Mouse (Mus musculus): ENCODE measurements around the gene Cdk15. TPM values are rescaled to one million over a fixed set of nuclear protein-coding genes. Genes with fewer than 3 reads are reported as not detected.

The Cdk15 gene
- polyA plus RNA-seq, 1 experiment: not detected

GRCm38 (mm10) chr1:59268931-59269330, 12.2 kb downstream of the Cdk15 start:
- Histone ChIP-seq H3K27me3 (ENCODE audit: control insufficient read depth, insufficient read depth, low read length, poor library complexity, severe bottlenecking) (no peaks in the 10 kb centered on the region), H3K9me3 (replicated peaks; ENCODE audit: control insufficient read depth, insufficient read depth, low read length, poor library complexity, severe bottlenecking) (no peaks in the 10 kb centered on the region), H3K27ac (ENCODE audit: insufficient read depth, low read length) (no peak overlapping the region), H3K36me3 (ENCODE audit: control insufficient read depth, insufficient read depth, low read length, poor library complexity, severe bottlenecking) (no peaks in the 10 kb centered on the region), H3K4me1 (ENCODE audit: control insufficient read depth, insufficient read depth, low read length) (no peaks in the 10 kb centered on the region), H3K9ac (ENCODE audit: low read depth, poor library complexity, severe bottlenecking) (no peak overlapping the region), H3K4me3 (ENCODE audit: low read depth, low read length) (no peak overlapping the region)
- TF ChIP-seq CTCF (IDR thresholded peaks at IDR 0.05; ENCODE audit: low read depth, low read length) (no peak), POLR2A (IDR thresholded peaks at IDR 0.05; ENCODE audit: insufficient read depth, low read length) (no peak), EP300 (IDR thresholded peaks at IDR 0.05; ENCODE audit: insufficient read depth, low read depth, low read length) (no peak)

- H3K36me3 ChIP-seq (ENCODE audit: control insufficient read depth, insufficient read depth, low read length, poor library complexity, severe bottlenecking): no peaks in the 10 kb centered on the region
- H3K4me3 ChIP-seq (ENCODE audit: low read depth, low read length): no peak overlapping the region
- H3K9ac ChIP-seq (ENCODE audit: low read depth, poor library complexity, severe bottlenecking): no peak overlapping the region
- H3K9me3 ChIP-seq (replicated peaks; ENCODE audit: control insufficient read depth, insufficient read depth, low read length, poor library complexity, severe bottlenecking): no peaks in the 10 kb centered on the region
- no peak for TF ChIP-seq CTCF (IDR thresholded peaks at IDR 0.05; ENCODE audit: low read depth, low read length)
- TF ChIP-seq POLR2A (IDR thresholded peaks at IDR 0.05; ENCODE audit: insufficient read depth, low read length): no peak
- TF ChIP-seq EP300 (IDR thresholded peaks at IDR 0.05; ENCODE audit: insufficient read depth, low read depth, low read length): no peak
- no peaks in the 10 kb centered on the region for H3K27me3 ChIP-seq (ENCODE audit: control insufficient read depth, insufficient read depth, low read length, poor library complexity, severe bottlenecking)
- no peaks in the 10 kb centered on the region for H3K4me1 ChIP-seq (ENCODE audit: control insufficient read depth, insufficient read depth, low read length)
- no peak overlapping the region for H3K27ac ChIP-seq (ENCODE audit: insufficient read depth, low read length)
Measured at GRCm38 (mm10) chr1:59269466-59269865, 12.8 kb downstream of the Cdk15 start.

- Histone ChIP-seq H3K36me3 (ENCODE audit: control insufficient read depth, insufficient read depth, low read length, poor library complexity, severe bottlenecking) (no peaks in the 10 kb centered on the region), H3K27me3 (ENCODE audit: control insufficient read depth, insufficient read depth, low read length, poor library complexity, severe bottlenecking) (no peaks in the 10 kb centered on the region), H3K9ac (ENCODE audit: low read depth, poor library complexity, severe bottlenecking) (no peak overlapping the region), H3K4me3 (ENCODE audit: low read depth, low read length) (no peak overlapping the region), H3K9me3 (replicated peaks; ENCODE audit: control insufficient read depth, insufficient read depth, low read length, poor library complexity, severe bottlenecking) (no peaks in the 10 kb centered on the region), H3K27ac (ENCODE audit: insufficient read depth, low read length) (no peak overlapping the region), H3K4me1 (ENCODE audit: control insufficient read depth, insufficient read depth, low read length) (no peaks in the 10 kb centered on the region)
- TF ChIP-seq CTCF (IDR thresholded peaks at IDR 0.05; ENCODE audit: low read depth, low read length) (no peak), EP300 (IDR thresholded peaks at IDR 0.05; ENCODE audit: insufficient read depth, low read depth, low read length) (no peak), POLR2A (IDR thresholded peaks at IDR 0.05; ENCODE audit: insufficient read depth, low read length) (no peak)
Measured at GRCm38 (mm10) chr1:59269951-59270689, 13.4 kb downstream of the Cdk15 start.

- no peaks in the 10 kb centered on the region for H3K4me1 ChIP-seq (ENCODE audit: control insufficient read depth, insufficient read depth, low read length)
- H3K9ac ChIP-seq (ENCODE audit: low read depth, poor library complexity, severe bottlenecking): no peak overlapping the region
- H3K27me3 ChIP-seq (ENCODE audit: control insufficient read depth, insufficient read depth, low read length, poor library complexity, severe bottlenecking): no peaks in the 10 kb centered on the region
- TF ChIP-seq CTCF (IDR thresholded peaks at IDR 0.05; ENCODE audit: low read depth, low read length) (no peak), POLR2A (IDR thresholded peaks at IDR 0.05; ENCODE audit: insufficient read depth, low read length) (no peak), EP300 (IDR thresholded peaks at IDR 0.05; ENCODE audit: insufficient read depth, low read depth, low read length) (no peak)
- H3K4me3 ChIP-seq (ENCODE audit: low read depth, low read length): no peak overlapping the region
- no peaks in the 10 kb centered on the region for H3K9me3 ChIP-seq (replicated peaks; ENCODE audit: control insufficient read depth, insufficient read depth, low read length, poor library complexity, severe bottlenecking)
- H3K36me3 ChIP-seq (ENCODE audit: control insufficient read depth, insufficient read depth, low read length, poor library complexity, severe bottlenecking): no peaks in the 10 kb centered on the region
- no peak overlapping the region for H3K27ac ChIP-seq (ENCODE audit: insufficient read depth, low read length)
Measured at GRCm38 (mm10) chr1:59272189-59272588, 15.5 kb downstream of the Cdk15 start.

DNA sequence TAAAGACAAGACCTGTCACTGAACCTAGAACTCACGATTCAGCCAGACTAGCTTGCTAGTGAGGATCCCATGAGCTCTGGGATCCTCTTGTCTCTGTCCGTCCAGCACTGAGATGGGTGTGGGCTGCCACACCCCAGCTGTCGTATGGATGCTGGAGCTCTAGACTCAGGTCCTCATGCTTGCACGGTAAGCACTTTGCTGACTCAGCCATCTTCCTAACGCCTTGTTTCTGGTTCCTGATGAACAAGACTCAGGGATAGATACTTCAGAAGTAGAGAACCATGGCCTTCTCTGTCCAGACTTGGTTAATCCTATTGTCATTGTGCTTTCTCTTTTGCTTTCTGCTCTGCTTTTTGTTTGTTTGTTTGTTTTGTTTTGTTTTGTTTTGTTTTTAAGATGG, 29.2 kb downstream of the Cdk15 start:
- H3K9me3 ChIP-seq (replicated peaks; ENCODE audit: control insufficient read depth, insufficient read depth, low read length, poor library complexity, severe bottlenecking): no peaks in the 10 kb centered on the region
- no peaks in the 10 kb centered on the region for H3K4me1 ChIP-seq (ENCODE audit: control insufficient read depth, insufficient read depth, low read length)
- H3K27me3 ChIP-seq (ENCODE audit: control insufficient read depth, insufficient read depth, low read length, poor library complexity, severe bottlenecking): no peaks in the 10 kb centered on the region
- no peak overlapping the region for H3K27ac ChIP-seq (ENCODE audit: insufficient read depth, low read length)
- H3K4me3 ChIP-seq (ENCODE audit: low read depth, low read length): no peak overlapping the region
- no peaks in the 10 kb centered on the region for H3K36me3 ChIP-seq (ENCODE audit: control insufficient read depth, insufficient read depth, low read length, poor library complexity, severe bottlenecking)
- H3K9ac ChIP-seq (ENCODE audit: low read depth, poor library complexity, severe bottlenecking): no peak overlapping the region
- TF ChIP-seq POLR2A (IDR thresholded peaks at IDR 0.05; ENCODE audit: insufficient read depth, low read length): no peak
- TF ChIP-seq CTCF (IDR thresholded peaks at IDR 0.05; ENCODE audit: low read depth, low read length): no peak
- TF ChIP-seq EP300 (IDR thresholded peaks at IDR 0.05; ENCODE audit: insufficient read depth, low read depth, low read length): no peak

- Histone ChIP-seq H3K9ac (ENCODE audit: low read depth, poor library complexity, severe bottlenecking) (no peak overlapping the region), H3K4me3 (ENCODE audit: low read depth, low read length) (no peak overlapping the region), H3K27me3 (ENCODE audit: control insufficient read depth, insufficient read depth, low read length, poor library complexity, severe bottlenecking) (no peaks in the 10 kb centered on the region), H3K36me3 (ENCODE audit: control insufficient read depth, insufficient read depth, low read length, poor library complexity, severe bottlenecking) (no peaks in the 10 kb centered on the region), H3K27ac (ENCODE audit: insufficient read depth, low read length) (no peak overlapping the region), H3K9me3 (replicated peaks; ENCODE audit: control insufficient read depth, insufficient read depth, low read length, poor library complexity, severe bottlenecking) (no peaks in the 10 kb centered on the region), H3K4me1 (ENCODE audit: control insufficient read depth, insufficient read depth, low read length) (no peaks in the 10 kb centered on the region)
- TF ChIP-seq POLR2A (IDR thresholded peaks at IDR 0.05; ENCODE audit: insufficient read depth, low read length): no peak
- TF ChIP-seq CTCF (IDR thresholded peaks at IDR 0.05; ENCODE audit: low read depth, low read length): peak; percentile 48
Measured at GRCm38 (mm10) chr1:59286316-59286850, 29.7 kb downstream of the Cdk15 start.
